In the genomic region with DNA sequence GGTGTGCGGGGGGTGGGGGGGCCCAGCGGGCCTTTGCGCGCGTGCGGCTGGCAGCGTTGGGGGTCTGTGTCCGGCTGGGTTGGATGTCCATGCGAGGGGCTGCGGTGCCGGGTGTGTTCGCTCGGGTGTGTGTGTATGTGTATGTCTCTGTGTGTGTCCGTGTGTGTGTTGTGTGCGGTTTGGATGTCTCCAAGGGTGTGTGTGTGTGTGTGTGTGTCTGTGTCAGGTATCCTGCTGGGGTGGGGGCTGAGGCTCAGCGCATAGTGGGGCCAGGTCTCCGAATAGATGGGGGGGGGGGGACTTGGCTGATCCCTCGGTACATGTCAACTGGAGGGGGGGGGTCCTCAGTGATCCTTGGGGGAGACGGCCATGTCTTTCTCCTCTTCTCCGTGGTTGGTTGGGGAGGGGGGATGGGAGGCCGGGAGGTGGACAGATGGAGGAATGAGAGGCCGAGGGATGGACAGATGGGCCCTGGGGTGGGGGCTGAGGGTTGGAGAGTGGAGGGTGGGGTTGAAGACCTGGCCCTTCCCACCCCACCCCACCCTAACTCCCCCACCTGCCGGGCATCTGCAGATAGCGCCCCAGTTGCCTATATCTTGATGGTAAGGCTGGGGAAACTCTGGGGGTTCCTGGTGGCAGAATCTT, we compare ENCODE assay signal across 7 mouse cellular contexts. TPM values are rescaled to one million over a fixed set of nuclear protein-coding genes. Genes with fewer than 3 reads are reported as not detected.
DNase-seq lines count a peak whose midpoint lies in the region; ATAC-seq and TF ChIP-seq lines count a peak whose summit lies in the region.

No protein-coding gene starts in this region.

- H3K9me3 ChIP-seq in embryonic facial prominence, embryonic 14.5 days (ENCODE audit: control insufficient read depth, low read length): no peaks in the 10 kb centered on the region
- no peaks in the 10 kb centered on the region for H3K9me3 ChIP-seq in hindbrain, embryonic 15.5 days
- no peaks in the 10 kb centered on the region for H3K9me3 ChIP-seq in neural tube, embryonic 12.5 days

- H3K4me2 ChIP-seq in embryonic facial prominence, embryonic 14.5 days (ENCODE audit: low read depth, low read length): peak overlapping the region; percentile 92
- peak overlapping the region; percentile 75 for H3K4me2 ChIP-seq in hindbrain, embryonic 15.5 days
- peak overlapping the region; percentile 96 for H3K4me2 ChIP-seq in neural tube, embryonic 12.5 days (replicated peaks)

- peak overlapping the region; percentile 80 for H3K9ac ChIP-seq in liver, adult 2 months (ENCODE audit: low read depth, low read length)
- peak overlapping the region; percentile 86 for H3K9ac ChIP-seq in embryonic facial prominence, embryonic 14.5 days (ENCODE audit: low read depth, low read length)
- peak overlapping the region; percentile 98 for H3K9ac ChIP-seq in hindbrain, embryonic 15.5 days
- H3K9ac ChIP-seq in neural tube, embryonic 12.5 days: peak overlapping the region; percentile 86

- WGBS in liver, adult 2 months: 6% methylated on average over 22 of the region's 24 CpGs
- 6% methylated on average over 8 of the region's 24 CpGs for WGBS in embryonic facial prominence, embryonic 14.5 days
- WGBS in hindbrain, embryonic 15.5 days: 2% methylated on average over 23 of the region's 24 CpGs
- WGBS in neural tube, embryonic 12.5 days: 3% methylated on average over 21 of the region's 24 CpGs

- H3K27ac ChIP-seq in liver, adult 2 months (replicated peaks; ENCODE audit: insufficient read depth, low read depth, low read length): no peak overlapping the region
- 0 out of 2 replicates have a peak overlapping the region, but pooled peaks have one; percentile 71 for H3K27ac ChIP-seq in embryonic facial prominence, embryonic 14.5 days (replicated peaks; ENCODE audit: low read depth, low read length)
- peak overlapping the region; percentile 81 for H3K27ac ChIP-seq in hindbrain, embryonic 15.5 days (replicated peaks)
- peak overlapping the region; percentile 46; the same call in 1 of the 2 replicates for H3K27ac ChIP-seq in neural tube, embryonic 12.5 days

- no peaks in the 10 kb centered on the region; the same call in 1 of the 2 replicates for H3K27me3 ChIP-seq in liver, adult 2 months (ENCODE audit: control insufficient read depth, insufficient read depth, low read length)
- H3K27me3 ChIP-seq in embryonic facial prominence, embryonic 14.5 days (replicated peaks; ENCODE audit: control insufficient read depth, insufficient read depth, low read length): no peaks in the 10 kb centered on the region
- no peaks in the 10 kb centered on the region for H3K27me3 ChIP-seq in hindbrain, embryonic 15.5 days
- H3K27me3 ChIP-seq in neural tube, embryonic 12.5 days (replicated peaks): no peaks in the 10 kb centered on the region

- no peak for DNase-seq in liver, adult 2 months (ENCODE audit: extremely low read depth, low read depth, low spot score)
- no peak for DNase-seq in liver
- no peak for DNase-seq in embryonic facial prominence, embryonic 14.5 days (ENCODE audit: low spot score)
- DNase-seq in right cerebral cortex, postnatal 14 days: no peak
- no peak for DNase-seq in thymus, postnatal 14 days

- peak; percentile 38 for ATAC-seq in embryonic facial prominence, embryonic 14.5 days (ENCODE audit: low read depth)
- peak; percentile 40 for ATAC-seq in hindbrain, embryonic 15.5 days (ENCODE audit: low FRiP score, low read depth)
- ATAC-seq in neural tube, embryonic 12.5 days (ENCODE audit: low FRiP score, low read depth): peak; percentile 55

- TF ChIP-seq CTCF in liver, adult 2 months (IDR thresholded peaks at IDR 0.05; ENCODE audit: low read depth, low read length): no peak

- H3K4me3 ChIP-seq in liver, adult 2 months (ENCODE audit: insufficient read depth, low read depth, low read length): peak overlapping the region; percentile 70
- peak overlapping the region; percentile 82 for H3K4me3 ChIP-seq in embryonic facial prominence, embryonic 14.5 days (ENCODE audit: low read depth, low read length)
- H3K4me3 ChIP-seq in hindbrain, embryonic 15.5 days: peak overlapping the region; percentile 88
- H3K4me3 ChIP-seq in neural tube, embryonic 12.5 days: peak overlapping the region; percentile 91

- H3K79me2 ChIP-seq in liver, adult 2 months (ENCODE audit: control insufficient read depth, insufficient read depth, low read length): no peaks in the 10 kb centered on the region

- TF ChIP-seq POLR2A in liver, adult 2 months (IDR thresholded peaks at IDR 0.05; ENCODE audit: extremely low read depth, insufficient read depth, low read length): no peak

- H3K36me3 ChIP-seq in liver, adult 2 months (ENCODE audit: control insufficient read depth, insufficient read depth, low read length): no peaks in the 10 kb centered on the region
- H3K36me3 ChIP-seq in embryonic facial prominence, embryonic 14.5 days (ENCODE audit: control insufficient read depth, insufficient read depth, low read length): peaks cover 25% of the 10 kb centered on the region; the same call in 1 of the 2 replicates
- peaks cover 30% of the 10 kb centered on the region for H3K36me3 ChIP-seq in hindbrain, embryonic 15.5 days
- peaks cover 19% of the 10 kb centered on the region for H3K36me3 ChIP-seq in neural tube, embryonic 12.5 days

- H3K4me1 ChIP-seq in liver, adult 2 months (ENCODE audit: control insufficient read depth, insufficient read depth, low read length): 0 out of 2 replicates have a peak, but pooled peaks cover 2% of the 10 kb centered on the region
- H3K4me1 ChIP-seq in embryonic facial prominence, embryonic 14.5 days (ENCODE audit: control insufficient read depth, insufficient read depth, low read length): peaks cover 9% of the 10 kb centered on the region
- H3K4me1 ChIP-seq in hindbrain, embryonic 15.5 days (replicated peaks): peaks cover 17% of the 10 kb centered on the region
- H3K4me1 ChIP-seq in neural tube, embryonic 12.5 days: peaks cover 9% of the 10 kb centered on the region

RNA-seq across cellular contexts. Expression of a gene that starts 0.7 kb away (rescaled TPM):
- total RNA-seq in liver, adult 2 months (2014; rRNA removed): 0.18 TPM in 1 of 2 replicates, not detected in the other
- 0.70 and 0.71 TPM in 2 replicates for polyA plus RNA-seq in liver, adult 2 months (2012; rRNA removed)
- polyA plus RNA-seq in embryonic facial prominence, embryonic 14.5 days (2014; fragmentation: Nextera tagmentation; extraction: Ambion mirVana): 4.0 and 6.7 TPM in 2 replicates
- polyA plus RNA-seq in hindbrain, embryonic 15.5 days (2015; fragmentation: Nextera tagmentation; extraction: Ambion mirVana): 20.3 and 25.5 TPM in 2 replicates
- polyA plus RNA-seq in neural tube, embryonic 12.5 days (2016; fragmentation: Nextera tagmentation; extraction: Ambion mirVana): 16.6 and 18.8 TPM in 2 replicates

RNA-seq across cellular contexts. Expression of a gene that starts 15.2 kb away (rescaled TPM):
- 18.4 and 24.4 TPM in 2 replicates for total RNA-seq in liver, adult 2 months (2014; rRNA removed)
- polyA plus RNA-seq in liver, adult 2 months (2012; rRNA removed): 4.0 and 4.6 TPM in 2 replicates
- polyA plus RNA-seq in embryonic facial prominence, embryonic 14.5 days (2014; fragmentation: Nextera tagmentation; extraction: Ambion mirVana): 14.7 and 20.4 TPM in 2 replicates
- 4.1 and 4.9 TPM in 2 replicates for polyA plus RNA-seq in hindbrain, embryonic 15.5 days (2015; fragmentation: Nextera tagmentation; extraction: Ambion mirVana)
- 6.6 and 8.1 TPM in 2 replicates for polyA plus RNA-seq in neural tube, embryonic 12.5 days (2016; fragmentation: Nextera tagmentation; extraction: Ambion mirVana)

RNA-seq across cellular contexts. Expression of a gene that starts 57.8 kb away (rescaled TPM):
- total RNA-seq in liver, adult 2 months (2014; rRNA removed): not detected in 2 replicates
- polyA plus RNA-seq in liver, adult 2 months (2012; rRNA removed): not detected in 2 replicates
- not detected in 2 replicates for polyA plus RNA-seq in embryonic facial prominence, embryonic 14.5 days (2014; fragmentation: Nextera tagmentation; extraction: Ambion mirVana)
- polyA plus RNA-seq in hindbrain, embryonic 15.5 days (2015; fragmentation: Nextera tagmentation; extraction: Ambion mirVana): not detected in 2 replicates
- not detected in 2 replicates for polyA plus RNA-seq in neural tube, embryonic 12.5 days (2016; fragmentation: Nextera tagmentation; extraction: Ambion mirVana)

RNA-seq across cellular contexts. Expression of a gene that starts 59.7 kb away (rescaled TPM):
- 16.1 TPM in 2 replicates for total RNA-seq in liver, adult 2 months (2014; rRNA removed)
- polyA plus RNA-seq in liver, adult 2 months (2012; rRNA removed): 52.8 and 59.1 TPM in 2 replicates
- polyA plus RNA-seq in embryonic facial prominence, embryonic 14.5 days (2014; fragmentation: Nextera tagmentation; extraction: Ambion mirVana): 52.1 and 54.1 TPM in 2 replicates
- polyA plus RNA-seq in hindbrain, embryonic 15.5 days (2015; fragmentation: Nextera tagmentation; extraction: Ambion mirVana): 93.3 and 96.8 TPM in 2 replicates
- 85.3 and 87.8 TPM in 2 replicates for polyA plus RNA-seq in neural tube, embryonic 12.5 days (2016; fragmentation: Nextera tagmentation; extraction: Ambion mirVana)

RNA-seq across cellular contexts. Expression of a gene that starts 60.0 kb away (rescaled TPM):
- total RNA-seq in liver, adult 2 months (2014; rRNA removed): 13.4 and 17.6 TPM in 2 replicates
- 49.2 and 50.9 TPM in 2 replicates for polyA plus RNA-seq in liver, adult 2 months (2012; rRNA removed)
- polyA plus RNA-seq in embryonic facial prominence, embryonic 14.5 days (2014; fragmentation: Nextera tagmentation; extraction: Ambion mirVana): 44.1 and 48.2 TPM in 2 replicates
- 46.1 and 46.6 TPM in 2 replicates for polyA plus RNA-seq in hindbrain, embryonic 15.5 days (2015; fragmentation: Nextera tagmentation; extraction: Ambion mirVana)
- 42.9 and 43.9 TPM in 2 replicates for polyA plus RNA-seq in neural tube, embryonic 12.5 days (2016; fragmentation: Nextera tagmentation; extraction: Ambion mirVana)
